In the genomic region with DNA sequence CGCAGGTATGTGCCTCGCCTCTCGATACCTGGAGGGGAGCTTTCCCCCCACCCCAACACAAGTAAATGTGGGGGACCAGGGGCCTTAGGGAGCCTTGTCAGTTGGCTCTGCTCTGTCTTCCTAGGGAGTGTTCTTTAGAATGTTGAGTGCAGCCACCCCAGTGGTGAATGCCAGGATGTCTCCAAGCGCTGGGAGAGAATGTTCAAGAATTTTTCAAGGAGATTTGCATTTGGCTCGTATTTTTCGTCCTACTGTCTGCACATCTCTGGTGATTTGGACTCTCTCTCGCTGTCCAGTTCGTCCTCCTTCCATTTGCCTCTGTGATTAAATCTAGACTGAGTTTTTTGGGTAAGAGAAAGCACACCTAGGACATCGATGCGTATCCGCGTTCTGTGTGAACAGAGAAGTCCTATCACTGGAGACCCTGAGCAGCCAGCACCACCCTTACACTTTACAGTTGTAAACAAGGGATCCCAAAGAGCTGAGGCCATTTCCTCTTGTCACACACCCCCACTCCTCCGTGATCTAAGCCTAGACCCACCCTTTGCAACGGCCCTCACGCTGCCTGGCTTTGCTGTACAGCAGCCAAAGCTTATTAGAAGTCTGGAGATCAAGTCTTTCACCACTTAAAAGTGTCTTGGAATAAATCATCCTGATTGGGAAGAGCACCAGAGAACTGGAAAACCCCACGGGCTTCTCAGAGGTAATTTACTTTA, we compare ENCODE assay signal across 15 mouse cellular contexts.
DNase-seq lines count a peak whose midpoint lies in the region; ATAC-seq and TF ChIP-seq lines count a peak whose summit lies in the region.
"Had no signal": no experiment of that assay in that cellular context is flagged by ENCODE, and none has a peak within 500 bp of the region (broad histone marks: within the 10 kb centered on the region; RNA-seq: fewer than 3 reads in every experiment).

No protein-coding gene starts in this region.

- no peak overlapping the region for H3K9ac ChIP-seq in heart, embryonic 11.5 days (ENCODE audit: low read depth, low read length)
- H3K9ac ChIP-seq: limb, embryonic 13.5 days had no signal

- no peak for ATAC-seq in heart, embryonic 11.5 days (replicated peaks; ENCODE audit: insufficient number of reproducible peaks, low FRiP score, low TSS enrichment)

- no peak for TF ChIP-seq POLR2A in testis, adult 2 months (IDR thresholded peaks at IDR 0.05; ENCODE audit: control insufficient read depth, low read depth, low read length)

- 74% methylated on average over 16 of the region's 16 CpGs for WGBS in heart, embryonic 11.5 days (ENCODE audit: insufficient replicate concordance)

- TF ChIP-seq CTCF in testis, adult 2 months (IDR thresholded peaks at IDR 0.05; ENCODE audit: control insufficient read depth, insufficient read depth, insufficient replicate concordance, low read depth, low read length), result no peak

- H3K4me2 ChIP-seq in heart, embryonic 11.5 days, result no peak overlapping the region
- H3K4me2 ChIP-seq: limb, embryonic 13.5 days had no signal

- DNase-seq in heart, adult 9 months (ENCODE audit: low spot score in 2 of 2), result no peak
- DNase-seq in testis, postnatal 14 days (ENCODE audit: low spot score), result no peak
- DNase-seq in lung, postnatal 25 days (ENCODE audit: low spot score), result peak; percentile 67
- no peak for DNase-seq in adrenal gland, postnatal 10 days
- DNase-seq in adrenal gland, postnatal 4 days (ENCODE audit: low spot score in 2 of 2), result no peak
- DNase-seq in adrenal gland, adult (ENCODE audit: inconsistent age in 2 of 2, low spot score in 1 of 2), result no peak
- DNase-seq: B cell, adult 2 months; cerebellum, adult 18-20 months; heart, postnatal 36 days; kidney, adult 9 months had no signal

- no peaks in the 10 kb centered on the region for H3K36me3 ChIP-seq in heart, embryonic 11.5 days (ENCODE audit: control insufficient read depth, insufficient read depth, low read length)
- no peaks in the 10 kb centered on the region for H3K36me3 ChIP-seq in testis, adult 2 months (ENCODE audit: control insufficient read depth, insufficient read depth, low read length)
- H3K36me3 ChIP-seq: G1E; limb, embryonic 13.5 days had no signal

- 0 out of 2 replicates have a peak overlapping the region, but pooled peaks have one; percentile 6 for H3K27ac ChIP-seq in heart, embryonic 11.5 days (ENCODE audit: low read depth, low read length)
- peak overlapping the region; percentile 69 for H3K27ac ChIP-seq in testis, adult 2 months (ENCODE audit: control insufficient read depth, insufficient read depth, low read depth, low read length)
- H3K27ac ChIP-seq: limb, embryonic 13.5 days had no signal

- H3K4me3 ChIP-seq in heart, embryonic 11.5 days (ENCODE audit: low read depth, low read length), result no peak overlapping the region
- H3K4me3 ChIP-seq in testis, adult 2 months (ENCODE audit: control insufficient read depth, low read depth, low read length), result no peak overlapping the region
- H3K4me3 ChIP-seq: limb, embryonic 13.5 days; myocyte had no signal

- H3K4me1 ChIP-seq in heart, embryonic 11.5 days (ENCODE audit: control insufficient read depth, insufficient read depth, low read length), result peaks cover 11% of the 10 kb centered on the region
- peaks cover 5% of the 10 kb centered on the region for H3K4me1 ChIP-seq in testis, adult 2 months (ENCODE audit: control insufficient read depth, insufficient read depth, low read length)

- no peaks in the 10 kb centered on the region for H3K27me3 ChIP-seq in heart, embryonic 11.5 days (ENCODE audit: control insufficient read depth, insufficient read depth, low read length)
- no peaks in the 10 kb centered on the region for H3K27me3 ChIP-seq in testis, adult 2 months (ENCODE audit: control insufficient read depth, insufficient read depth, low read length)
- H3K27me3 ChIP-seq: limb, embryonic 13.5 days had no signal

- H3K9me3 ChIP-seq in heart, embryonic 11.5 days (replicated peaks; ENCODE audit: control insufficient read depth, low read length), result no peaks in the 10 kb centered on the region
- H3K9me3 ChIP-seq: G1E; limb, embryonic 13.5 days had no signal
